Mouse (Mus musculus): ENCODE results near the gene H3f3b. TPM values are rescaled to one million over a fixed set of nuclear protein-coding genes. Genes with fewer than 3 reads are reported as not detected.
"Not testable (repeated sequence)": the region's sequence is repeated elsewhere in the genome, so short reads cannot be mapped to it uniquely, and the experiment has no call there.

Gene H3f3b
- polyA plus RNA-seq, 1 experiment: 161 TPM

GRCm38 (mm10) chr11:116028177-116028865, 559 bp upstream of the H3f3b start:
- WGBS: 92% methylated on average over 9 of the region's 9 CpGs
- Histone ChIP-seq H3K4me3 (ENCODE audit: extremely low read depth, insufficient read depth, insufficient read length) (no peak overlapping the region), H3K27ac (ENCODE audit: insufficient read depth, low read length) (no peak overlapping the region), H3K36me3 (ENCODE audit: control insufficient read depth, insufficient read depth, low read length) (peaks cover 4% of the 10 kb centered on the region), H3K27me3 (ENCODE audit: control insufficient read depth, insufficient read depth, low read length) (no peaks in the 10 kb centered on the region), H3K4me1 (ENCODE audit: control insufficient read depth, insufficient read depth, insufficient read length) (no peaks in the 10 kb centered on the region; the same call in 1 of the 2 replicates)
- TF ChIP-seq POLR2A (IDR thresholded peaks at IDR 0.05; ENCODE audit: low read depth, low read length): no peak
- no peak for TF ChIP-seq CTCF (IDR thresholded peaks at IDR 0.05; ENCODE audit: extremely low read depth, insufficient read depth, insufficient read length, insufficient replicate concordance)
- no peak for DNase-seq (ENCODE audit: low read depth in 1 of 2, low spot score in 2 of 2)

GRCm38 (mm10) chr11:116025056-116025845, 2.5 kb downstream of the H3f3b start:
- TF ChIP-seq CTCF (IDR thresholded peaks at IDR 0.05; ENCODE audit: extremely low read depth, insufficient read depth, insufficient read length, insufficient replicate concordance) (no peak), POLR2A (IDR thresholded peaks at IDR 0.05; ENCODE audit: low read depth, low read length) (no peak)
- Histone ChIP-seq H3K4me3 (ENCODE audit: extremely low read depth, insufficient read depth, insufficient read length) (no peak overlapping the region), H3K27ac (ENCODE audit: insufficient read depth, low read length) (no peak overlapping the region), H3K4me1 (ENCODE audit: control insufficient read depth, insufficient read depth, insufficient read length) (no peaks in the 10 kb centered on the region; the same call in 1 of the 2 replicates), H3K36me3 (ENCODE audit: control insufficient read depth, insufficient read depth, low read length) (peaks cover 18% of the 10 kb centered on the region), H3K27me3 (ENCODE audit: control insufficient read depth, insufficient read depth, low read length) (no peaks in the 10 kb centered on the region)
- 89% methylated on average over 3 of the region's 3 CpGs for WGBS
- DNase-seq (ENCODE audit: low read depth in 1 of 2, low spot score in 2 of 2): no peak

- peak overlapping the region; percentile 98 for H3K27ac ChIP-seq (ENCODE audit: insufficient read depth, low read length)
- TF ChIP-seq CTCF (IDR thresholded peaks at IDR 0.05; ENCODE audit: extremely low read depth, insufficient read depth, insufficient read length, insufficient replicate concordance) (no peak), POLR2A (IDR thresholded peaks at IDR 0.05; ENCODE audit: low read depth, low read length) (peak; percentile 99)
- H3K4me3 ChIP-seq (ENCODE audit: extremely low read depth, insufficient read depth, insufficient read length): peak overlapping the region; percentile 77
- H3K4me1 ChIP-seq (ENCODE audit: control insufficient read depth, insufficient read depth, insufficient read length): no peaks in the 10 kb centered on the region; the same call in 1 of the 2 replicates
- DNase-seq (ENCODE audit: low read depth in 1 of 2, low spot score in 2 of 2): peak; percentile 90 to 99
- H3K27me3 ChIP-seq (ENCODE audit: control insufficient read depth, insufficient read depth, low read length): no peaks in the 10 kb centered on the region
- peaks cover 18% of the 10 kb centered on the region for H3K36me3 ChIP-seq (ENCODE audit: control insufficient read depth, insufficient read depth, low read length)
- under 1% methylated on average over 37 of the region's 37 CpGs for WGBS
Observed at GRCm38 (mm10) chr11:116024356-116024808, 3.4 kb downstream of the H3f3b start.

- peak overlapping the region; percentile 98 for H3K27ac ChIP-seq (ENCODE audit: insufficient read depth, low read length)
- H3K27me3 ChIP-seq (ENCODE audit: control insufficient read depth, insufficient read depth, low read length): no peaks in the 10 kb centered on the region
- peak overlapping the region; percentile 77 for H3K4me3 ChIP-seq (ENCODE audit: extremely low read depth, insufficient read depth, insufficient read length)
- no peaks in the 10 kb centered on the region; the same call in 1 of the 2 replicates for H3K4me1 ChIP-seq (ENCODE audit: control insufficient read depth, insufficient read depth, insufficient read length)
- H3K36me3 ChIP-seq (ENCODE audit: control insufficient read depth, insufficient read depth, low read length): peaks cover 18% of the 10 kb centered on the region
- DNase-seq (ENCODE audit: low read depth in 1 of 2, low spot score in 2 of 2): peak; percentile 64 to 70
- WGBS: 1% methylated on average over 56 of the region's 57 CpGs
- TF ChIP-seq CTCF (IDR thresholded peaks at IDR 0.05; ENCODE audit: extremely low read depth, insufficient read depth, insufficient read length, insufficient replicate concordance) (peak; percentile 66; the same call in 1 of the 2 replicates), POLR2A (IDR thresholded peaks at IDR 0.05; ENCODE audit: low read depth, low read length) (no peak)
Observed at GRCm38 (mm10) chr11:116023771-116024355, 3.9 kb downstream of the H3f3b start.

- H3K27ac ChIP-seq (ENCODE audit: insufficient read depth, low read length): peak overlapping the region; percentile 98
Observed at GRCm38 (mm10) chr11:116023074-116023770, 4.5 kb downstream of the H3f3b start.

GRCm38 (mm10) chr11:116022256-116022780, 5.4 kb downstream of the H3f3b start:
- WGBS: 54% methylated on average over 4 of the region's 4 CpGs
- TF ChIP-seq CTCF (IDR thresholded peaks at IDR 0.05; ENCODE audit: extremely low read depth, insufficient read depth, insufficient read length, insufficient replicate concordance) (no peak), POLR2A (IDR thresholded peaks at IDR 0.05; ENCODE audit: low read depth, low read length) (no peak)
- no peak for DNase-seq (ENCODE audit: low read depth in 1 of 2, low spot score in 2 of 2)
- Histone ChIP-seq H3K36me3 (ENCODE audit: control insufficient read depth, insufficient read depth, low read length) (peaks cover 18% of the 10 kb centered on the region), H3K4me1 (ENCODE audit: control insufficient read depth, insufficient read depth, insufficient read length) (no peaks in the 10 kb centered on the region; the same call in 1 of the 2 replicates), H3K27me3 (ENCODE audit: control insufficient read depth, insufficient read depth, low read length) (no peaks in the 10 kb centered on the region), H3K4me3 (ENCODE audit: extremely low read depth, insufficient read depth, insufficient read length) (no peak overlapping the region), H3K27ac (ENCODE audit: insufficient read depth, low read length) (no peak overlapping the region)

More at GRCm38 (mm10) chr11:116023074-116023770, 4.5 kb downstream of the H3f3b start:
- DNase-seq (ENCODE audit: low read depth in 1 of 2, low spot score in 2 of 2); H3K4me1 ChIP-seq (ENCODE audit: control insufficient read depth, insufficient read depth, insufficient read length); H3K27me3 ChIP-seq (ENCODE audit: control insufficient read depth, insufficient read depth, low read length): not testable (repeated sequence)
- WGBS: 2% methylated on average over 18 of the region's 18 CpGs
- H3K4me3 ChIP-seq (ENCODE audit: extremely low read depth, insufficient read depth, insufficient read length): peak overlapping the region; percentile 77
- H3K36me3 ChIP-seq (ENCODE audit: control insufficient read depth, insufficient read depth, low read length): peaks cover 18% of the 10 kb centered on the region

All from spleen, adult 2 months (tissue).